Mouse (Mus musculus) testis, postnatal 14 days (tissue): Measurements from ENCODE around the gene Os9.
"Not testable (repeated sequence)": the region's sequence is repeated elsewhere in the genome, so short reads cannot be mapped to it uniquely, and the experiment has no call there.

Source experiments
- DNase-seq: peaks from one replicate; pipeline ENCODE4 v3.0.0; 2021; ENCODE audit warnings: low spot score

The Os9 gene

GRCm38 (mm10) chr10:127079665-127080391 is 41.1 kb downstream of the Os9 start:
- no peak for DNase-seq

GRCm38 (mm10) chr10:127078677-127079575 is 42.0 kb downstream of the Os9 start:
- no peak for DNase-seq

- DNase-seq = no peak
These were observed 42.8 kb downstream of the Os9 start for GRCm38 (mm10) chr10:127078001-127078676.

- no peak for DNase-seq
These were observed 43.4 kb downstream of the Os9 start for GRCm38 (mm10) chr10:127077515-127077914.

GRCm38 (mm10) chr10:127076082-127076481 is 44.8 kb downstream of the Os9 start:
- no peak for DNase-seq

GRCm38 (mm10) chr10:127075651-127076050 is 45.3 kb downstream of the Os9 start:
- DNase-seq = no peak

GRCm38 (mm10) chr10:127075080-127075479 is 45.9 kb downstream of the Os9 start, which contains the start of gene Agap2:
Gene Agap2, plus strand, starts transcription at chr10:127075284.
- no peak for DNase-seq

GRCm38 (mm10) chr10:127073981-127074380 is 47.0 kb downstream of the Os9 start:
- DNase-seq = no peak

GRCm38 (mm10) chr10:127072969-127073368 is 48.0 kb downstream of the Os9 start:
- not testable (repeated sequence) for DNase-seq

- DNase-seq = not testable (repeated sequence)
These were observed 48.7 kb downstream of the Os9 start for GRCm38 (mm10) chr10:127072270-127072669.

- DNase-seq = no peak
These were observed 49.7 kb downstream of the Os9 start for GRCm38 (mm10) chr10:127071203-127071602.

- DNase-seq = peak; percentile 87
These were observed 50.5 kb downstream of the Os9 start, which contains the start of gene Tspan31 for GRCm38 (mm10) chr10:127070190-127071121. Gene Tspan31, minus strand, starts transcription at chr10:127070264.

- DNase-seq = no peak
These were observed 51.4 kb downstream of the Os9 start for GRCm38 (mm10) chr10:127069281-127070189.

- no peak for DNase-seq
These were observed 52.4 kb downstream of the Os9 start for GRCm38 (mm10) chr10:127068360-127069038.

GRCm38 (mm10) chr10:127066519-127067018 is 54.4 kb downstream of the Os9 start:
- no peak for DNase-seq

- DNase-seq = no peak
These were observed 55.0 kb downstream of the Os9 start for GRCm38 (mm10) chr10:127065981-127066380.

- no peak for DNase-seq
These were observed 56.7 kb downstream of the Os9 start for GRCm38 (mm10) chr10:127063913-127064870.

- peak; percentile 97 for DNase-seq
These were observed 57.6 kb downstream of the Os9 start, which contains the start of gene Cdk4 for GRCm38 (mm10) chr10:127063239-127063872. Gene Cdk4, plus strand, starts transcription at chr10:127063534.
